Mouse (Mus musculus): ENCODE data around the gene Tarsl2. TPM values are rescaled to one million over a fixed set of nuclear protein-coding genes. Genes with fewer than 3 reads are reported as not detected.

The Tarsl2 gene
- total and polyA plus RNA-seq, 3 experiments: 9.8 to 33.4 (median 29.8) TPM

DNA sequence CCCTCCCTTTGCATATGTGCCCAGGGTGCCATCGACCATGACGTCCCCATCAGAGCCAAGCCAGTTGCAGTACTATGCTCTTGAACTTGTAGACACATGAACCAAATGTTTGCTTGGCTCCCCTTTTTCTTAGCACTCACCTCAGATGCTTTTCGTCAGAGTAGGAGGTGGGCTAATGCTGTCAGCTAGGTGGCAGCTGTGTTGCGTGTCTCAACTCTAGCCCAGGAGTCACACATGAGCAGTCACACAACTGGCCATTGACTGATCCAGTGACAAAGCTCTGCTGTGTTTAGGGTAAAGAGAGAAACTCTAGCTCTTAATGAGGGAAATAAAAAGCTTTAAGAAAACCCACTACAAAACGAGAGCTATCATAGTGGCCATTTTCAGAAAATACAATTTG is 69.1 kb downstream of the Tarsl2 start:
- Histone ChIP-seq H3K36me3 (ENCODE audit: control insufficient read depth, insufficient read depth, low read length) (no peaks in the 10 kb centered on the region), H3K4me1 (ENCODE audit: control insufficient read depth, insufficient read depth, low read length) (no peaks in the 10 kb centered on the region), H3K27ac (no peak overlapping the region), H3K9ac (ENCODE audit: low read depth, low read length) (no peak overlapping the region), H3K4me3 (no peak overlapping the region), H3K79me2 (replicated peaks; ENCODE audit: control insufficient read depth, insufficient read depth, low read length) (no peaks in the 10 kb centered on the region), H3K27me3 (ENCODE audit: control insufficient read depth, insufficient read depth, low read length) (no peaks in the 10 kb centered on the region)
- no peak for TF ChIP-seq CTCF (IDR thresholded peaks at IDR 0.05)
- TF ChIP-seq POLR2A (IDR thresholded peaks at IDR 0.05; ENCODE audit: insufficient read depth, low read depth, low read length): no peak
- TF ChIP-seq EP300 (IDR thresholded peaks at IDR 0.05; ENCODE audit: insufficient read depth, low read depth, low read length): no peak
- intact Hi-C loops (cut with DNase I): no loop called here
- no peak for DNase-seq
- 59% methylated on average over 5 of the region's 5 CpGs for WGBS

DNA sequence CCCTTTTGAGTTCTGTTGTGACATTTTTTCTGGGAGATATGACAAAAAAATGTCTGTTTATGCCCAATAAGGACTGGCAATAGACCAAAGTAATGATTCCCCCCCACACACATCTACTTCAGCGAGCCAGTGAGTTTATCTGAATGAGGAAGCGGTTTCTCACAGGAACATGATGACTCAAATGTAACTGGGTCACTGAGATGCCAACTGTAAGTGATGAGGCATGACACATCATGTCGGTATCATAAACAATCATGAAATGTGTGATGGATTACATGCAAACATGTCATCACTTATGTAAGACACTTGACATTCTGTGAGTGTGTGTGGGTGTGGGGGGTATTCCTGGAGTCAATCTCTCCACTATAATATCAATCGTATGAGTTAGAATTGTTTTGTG is 69.6 kb downstream of the Tarsl2 start:
- intact Hi-C loops (cut with DNase I): no loop called here
- no peak overlapping the region for H3K4me3 ChIP-seq
- H3K79me2 ChIP-seq (replicated peaks; ENCODE audit: control insufficient read depth, insufficient read depth, low read length): no peaks in the 10 kb centered on the region
- TF ChIP-seq EP300 (IDR thresholded peaks at IDR 0.05; ENCODE audit: insufficient read depth, low read depth, low read length) (no peak), CTCF (IDR thresholded peaks at IDR 0.05) (no peak), POLR2A (IDR thresholded peaks at IDR 0.05; ENCODE audit: insufficient read depth, low read depth, low read length) (no peak)
- no peak overlapping the region for H3K27ac ChIP-seq
- no peaks in the 10 kb centered on the region for H3K4me1 ChIP-seq (ENCODE audit: control insufficient read depth, insufficient read depth, low read length)
- no peaks in the 10 kb centered on the region for H3K27me3 ChIP-seq (ENCODE audit: control insufficient read depth, insufficient read depth, low read length)
- WGBS: 45% methylated on average over 4 of the region's 4 CpGs
- no peak overlapping the region for H3K9ac ChIP-seq (ENCODE audit: low read depth, low read length)
- no peak for DNase-seq
- H3K36me3 ChIP-seq (ENCODE audit: control insufficient read depth, insufficient read depth, low read length): no peaks in the 10 kb centered on the region

DNA sequence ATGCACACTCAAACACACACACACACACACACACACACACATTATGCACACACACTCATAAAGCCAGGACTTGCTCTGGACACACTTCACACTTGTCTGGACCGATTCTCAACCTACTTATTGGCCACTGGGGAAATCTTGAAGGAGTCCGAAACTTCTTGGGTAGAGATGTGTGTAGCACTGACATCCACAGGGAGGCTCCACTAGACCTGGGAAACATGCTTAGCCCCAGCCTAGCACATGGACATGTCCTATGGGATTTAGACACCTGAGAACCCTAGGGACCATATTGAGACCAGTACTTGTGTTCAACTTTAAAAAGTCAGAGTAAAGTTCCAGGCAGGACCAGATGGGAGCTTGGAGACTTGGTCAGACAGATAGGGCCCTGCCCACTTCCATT is 89.3 kb downstream of the Tarsl2 start:
- 70% methylated on average over 2 of the region's 2 CpGs for WGBS
- intact Hi-C loops (cut with DNase I): no loop called here
- no peak overlapping the region for H3K27ac ChIP-seq

DNA sequence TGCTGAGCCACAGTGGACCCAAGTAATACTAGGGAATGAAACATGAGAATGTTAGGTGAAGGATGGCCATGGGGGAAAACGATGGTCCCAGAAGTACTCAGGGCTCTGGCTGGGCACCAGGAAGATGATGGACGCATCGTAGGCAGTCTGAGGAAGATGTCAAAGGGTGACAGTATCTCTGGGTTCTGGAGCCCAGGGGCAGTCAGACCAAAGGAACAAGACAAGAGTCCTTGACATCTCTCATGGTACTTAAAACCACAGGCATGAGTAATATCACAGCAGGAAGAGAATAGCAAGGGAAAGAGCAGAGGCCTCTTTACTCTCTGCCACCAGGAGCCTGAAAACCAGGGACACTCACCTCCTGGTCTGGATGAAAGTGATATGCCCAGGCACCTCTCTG is 90.6 kb downstream of the Tarsl2 start:
- Histone ChIP-seq H3K27me3 (ENCODE audit: control insufficient read depth, insufficient read depth, low read length) (no peaks in the 10 kb centered on the region), H3K9ac (ENCODE audit: low read depth, low read length) (no peak overlapping the region), H3K4me1 (ENCODE audit: control insufficient read depth, insufficient read depth, low read length) (peaks cover 2% of the 10 kb centered on the region), H3K79me2 (replicated peaks; ENCODE audit: control insufficient read depth, insufficient read depth, low read length) (no peaks in the 10 kb centered on the region), H3K36me3 (ENCODE audit: control insufficient read depth, insufficient read depth, low read length) (no peaks in the 10 kb centered on the region), H3K27ac (no peak overlapping the region), H3K4me3 (no peak overlapping the region)
- WGBS: 87% methylated on average over 3 of the region's 3 CpGs
- intact Hi-C loops (cut with DNase I): no loop called here
- no peak for DNase-seq
- TF ChIP-seq EP300 (IDR thresholded peaks at IDR 0.05; ENCODE audit: insufficient read depth, low read depth, low read length) (no peak), POLR2A (IDR thresholded peaks at IDR 0.05; ENCODE audit: insufficient read depth, low read depth, low read length) (no peak), CTCF (IDR thresholded peaks at IDR 0.05) (no peak)

More for the DNA sequence above, 89.3 kb downstream of the Tarsl2 start:
- H3K79me2 ChIP-seq (replicated peaks; ENCODE audit: control insufficient read depth, insufficient read depth, low read length): no peaks in the 10 kb centered on the region
- no peak for TF ChIP-seq POLR2A (IDR thresholded peaks at IDR 0.05; ENCODE audit: insufficient read depth, low read depth, low read length)
- peak; percentile 39 for TF ChIP-seq CTCF (IDR thresholded peaks at IDR 0.05)
- H3K36me3 ChIP-seq (ENCODE audit: control insufficient read depth, insufficient read depth, low read length): no peaks in the 10 kb centered on the region
- no peak for DNase-seq
- H3K4me1 ChIP-seq (ENCODE audit: control insufficient read depth, insufficient read depth, low read length): peaks cover 2% of the 10 kb centered on the region
- H3K9ac ChIP-seq (ENCODE audit: low read depth, low read length): no peak overlapping the region
- no peak overlapping the region for H3K4me3 ChIP-seq
- no peaks in the 10 kb centered on the region for H3K27me3 ChIP-seq (ENCODE audit: control insufficient read depth, insufficient read depth, low read length)

DNA sequence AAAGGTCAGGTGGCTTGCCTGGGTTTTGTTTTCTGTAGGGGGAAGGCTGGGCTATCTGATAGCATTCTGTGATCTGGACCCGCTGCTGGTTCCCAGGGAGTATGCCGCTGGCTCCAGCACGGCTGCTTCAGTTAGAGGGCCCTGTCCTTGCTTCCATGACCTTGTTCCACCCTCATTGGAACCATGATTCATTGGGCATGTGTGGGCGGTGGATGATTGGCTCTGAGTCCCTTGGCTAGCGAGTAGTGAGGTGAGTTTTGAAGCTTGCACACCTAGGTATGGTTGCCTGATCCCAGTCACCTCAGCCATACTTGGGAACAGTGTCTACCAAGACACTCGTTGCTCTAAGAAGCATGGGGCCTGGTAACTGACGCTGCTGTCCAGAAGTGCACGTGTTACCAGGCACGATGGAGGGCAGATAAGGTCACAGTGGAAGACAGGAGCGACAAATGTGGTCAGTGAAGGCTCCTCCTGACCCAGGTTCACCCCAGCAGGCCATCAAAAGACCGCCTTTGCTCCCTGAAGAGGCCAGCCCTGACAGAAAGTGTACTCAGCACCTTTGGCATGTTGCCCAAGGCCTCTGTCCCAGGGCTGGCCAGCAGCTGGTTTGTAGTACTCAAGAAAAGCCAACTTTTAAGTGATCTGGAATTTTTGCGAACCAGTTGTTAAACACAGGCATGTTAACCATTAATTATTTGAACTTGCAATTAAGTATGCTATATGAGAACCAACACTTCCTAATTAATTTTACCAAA is 92.8 kb downstream of the Tarsl2 start:
- 54% methylated on average over 12 of the region's 12 CpGs for WGBS
- Histone ChIP-seq H3K4me1 (ENCODE audit: control insufficient read depth, insufficient read depth, low read length) (peaks cover 2% of the 10 kb centered on the region), H3K79me2 (replicated peaks; ENCODE audit: control insufficient read depth, insufficient read depth, low read length) (no peaks in the 10 kb centered on the region), H3K36me3 (ENCODE audit: control insufficient read depth, insufficient read depth, low read length) (no peaks in the 10 kb centered on the region), H3K27ac (no peak overlapping the region), H3K27me3 (ENCODE audit: control insufficient read depth, insufficient read depth, low read length) (no peaks in the 10 kb centered on the region), H3K9ac (ENCODE audit: low read depth, low read length) (no peak overlapping the region), H3K4me3 (no peak overlapping the region)
- intact Hi-C loops (cut with DNase I): no loop called here
- TF ChIP-seq EP300 (IDR thresholded peaks at IDR 0.05; ENCODE audit: insufficient read depth, low read depth, low read length) (no peak), CTCF (IDR thresholded peaks at IDR 0.05) (no peak), POLR2A (IDR thresholded peaks at IDR 0.05; ENCODE audit: insufficient read depth, low read depth, low read length) (no peak)
- peak; percentile 49 to 50 for DNase-seq

Other genes starting within 250 kb of the Tarsl2 start
- 10 to 100 TPM; 87.9 to 99.7 TPM for gene Tjp1, start 117.1 kb upstream of the Tarsl2 start, total RNA-seq (2021)
- 21.7 and 44.4 TPM in 2 replicates for gene Tjp1, start 117.1 kb upstream of the Tarsl2 start, polyA plus RNA-seq (2012; rRNA removed)
- 10 to 100 TPM; 21.2 to 24.0 TPM for gene Tm2d3, start 46.3 kb downstream of the Tarsl2 start, total RNA-seq (2021)
- 51.2 and 90.8 TPM in 2 replicates for gene Tm2d3, start 46.3 kb downstream of the Tarsl2 start, polyA plus RNA-seq (2012; rRNA removed)
- 10 to 100 TPM; 36.0 to 44.0 TPM for gene Pcsk6, start 216.8 kb downstream of the Tarsl2 start, total RNA-seq (2021)
- gene Pcsk6, start 216.8 kb downstream of the Tarsl2 start, polyA plus RNA-seq (2012; rRNA removed): 27.9 and 41.2 TPM in 2 replicates

Data from heart, adult 2 months (tissue).